Mouse (Mus musculus) MEL (cell line): ENCODE results near the gene Morc2b.

Source experiments
- BHLHE40 ChIP-seq: IDR thresholded peaks from 2 replicates; pipeline ENCODE4 v1.6.1; 2012; ENCODE audit warnings: low read depth, mild to moderate bottlenecking, inconsistent platforms, low read length, improper control_type of control experiment, borderline replicate concordance
- CHD1 ChIP-seq: IDR thresholded peaks from 2 replicates; pipeline ENCODE4 v1.6.1; 2012; ENCODE audit warnings: low read depth, mild to moderate bottlenecking, inconsistent platforms, low read length, improper control_type of control experiment
- CTCF ChIP-seq, 3 experiments: IDR thresholded peaks in 2 of 3; conservative IDR thresholded peaks in 1 of 3; 2 replicates each; pipeline ENCODE4 v1.5.1; 2011 to 2012; ENCODE audit warnings: low read length in 3 of 3, low read depth in 2 of 3, mild to moderate bottlenecking in 2 of 3, improper control_type of control experiment in 1 of 3, inconsistent platforms in 1 of 3, mixed read lengths in 1 of 3, moderate library complexity in 1 of 3; ENCODE audit not compliant: control insufficient read depth in 1 of 3, insufficient read depth in 1 of 3, poor library complexity in 1 of 3, severe bottlenecking in 1 of 3
- ELF1 ChIP-seq: IDR thresholded peaks from 2 replicates; pipeline ENCODE4 v1.6.1; 2014; ENCODE audit warnings: low read depth, mild to moderate bottlenecking, inconsistent platforms, low read length, improper control_type of control experiment, moderate library complexity
- EP300 ChIP-seq, 2 experiments: IDR thresholded peaks; 2 replicates each; pipeline ENCODE4 v1.6.1; 2011; ENCODE audit warnings: improper control_type of control experiment in 2 of 2, low read length in 2 of 2, low read depth in 1 of 2, mild to moderate bottlenecking in 1 of 2
- GABPA ChIP-seq: IDR thresholded peaks from 2 replicates; pipeline ENCODE4 v1.6.1; 2012; ENCODE audit warnings: low read depth, mild to moderate bottlenecking, inconsistent platforms, low read length, improper control_type of control experiment, moderate library complexity
- KAT2A ChIP-seq: conservative IDR thresholded peaks from 2 replicates; pipeline ENCODE4 v1.6.1; 2012; ENCODE audit warnings: low read depth, low read length, improper control_type of control experiment, inconsistent platforms
- MAX ChIP-seq: IDR thresholded peaks from 2 replicates; pipeline ENCODE4 v1.6.1; 2011; ENCODE audit warnings: low read length, improper control_type of control experiment
- POLR2A ChIP-seq, 2 experiments: IDR thresholded peaks; 2 replicates each; pipeline ENCODE4 v1.6.1; 2011 to 2012; ENCODE audit warnings: low read length in 2 of 2, mild to moderate bottlenecking in 2 of 2, control low read depth in 1 of 2, improper control_type of control experiment in 1 of 2, low read depth in 1 of 2, moderate library complexity in 1 of 2; ENCODE audit not compliant: control insufficient read depth in 1 of 2, insufficient read depth in 1 of 2, poor library complexity in 1 of 2
- SMC3 ChIP-seq: IDR thresholded peaks from 2 replicates; pipeline ENCODE4 v1.6.1; 2011; ENCODE audit warnings: low read depth, low read length, improper control_type of control experiment
- UBTF ChIP-seq: IDR thresholded peaks from 2 replicates; pipeline ENCODE4 v1.6.1; 2012; ENCODE audit warnings: low read depth, mild to moderate bottlenecking, inconsistent platforms, low read length, improper control_type of control experiment, moderate library complexity, borderline replicate concordance; ENCODE audit not compliant: insufficient read depth
- USF1 ChIP-seq: IDR thresholded peaks from 2 replicates; pipeline ENCODE4 v1.6.1; 2014; ENCODE audit warnings: low read depth, mild to moderate bottlenecking, inconsistent platforms, low read length, improper control_type of control experiment, moderate library complexity
- USF2 ChIP-seq, 2 experiments: IDR thresholded peaks; 2 replicates each; pipeline ENCODE4 v1.6.1; 2011 to 2012; ENCODE audit warnings: improper control_type of control experiment in 2 of 2, low read length in 2 of 2, borderline replicate concordance in 1 of 2, inconsistent platforms in 1 of 2, low read depth in 1 of 2, mild to moderate bottlenecking in 1 of 2; ENCODE audit not compliant: insufficient read depth in 1 of 2
- ZKSCAN1 ChIP-seq: IDR thresholded peaks from 2 replicates; pipeline ENCODE4 v1.6.1; 2012; ENCODE audit warnings: low read depth, mild to moderate bottlenecking, inconsistent platforms, low read length, improper control_type of control experiment, moderate library complexity

GRCm38 (mm10) chr17:33091630-33092029, 47.9 kb downstream of the Morc2b start:
- no peak for TF ChIP-seq CTCF (IDR thresholded peaks at IDR 0.05 in 2 of 3, conservative IDR thresholded peaks at IDR 0.05 in 1 of 3; ENCODE audit: control insufficient read depth in 1 of 3, insufficient read depth in 1 of 3, low read depth in 2 of 3, low read length in 3 of 3, poor library complexity in 1 of 3, severe bottlenecking in 1 of 3)
- no peak for TF ChIP-seq MAX
- TF ChIP-seq CHD1 = no peak
- no peak for TF ChIP-seq ZKSCAN1
- no peak for TF ChIP-seq USF2 (IDR thresholded peaks at IDR 0.05; ENCODE audit: borderline replicate concordance in 1 of 2, insufficient read depth in 1 of 2, low read depth in 1 of 2, low read length in 2 of 2)
- TF ChIP-seq USF1 = no peak
- TF ChIP-seq POLR2A (IDR thresholded peaks at IDR 0.05; ENCODE audit: control insufficient read depth in 1 of 2, insufficient read depth in 1 of 2, low read depth in 1 of 2, low read length in 2 of 2, poor library complexity in 1 of 2) = no peak
- no peak for TF ChIP-seq EP300 (IDR thresholded peaks at IDR 0.05; ENCODE audit: low read depth in 1 of 2, low read length in 2 of 2)
- no peak for TF ChIP-seq KAT2A
- TF ChIP-seq BHLHE40 = no peak
- TF ChIP-seq GABPA = no peak
- TF ChIP-seq ELF1 = no peak
- TF ChIP-seq UBTF = no peak
- TF ChIP-seq SMC3 = no peak
